Mouse (Mus musculus) adrenal gland, adult 2 months (tissue): Measurements from ENCODE around the gene Sdc3. TPM values are rescaled to one million over a fixed set of nuclear protein-coding genes. Genes with fewer than 3 reads are reported as not detected.
A peak's percentile ranks its signal among the peaks of the same experiment; 100 is the strongest.

ENCODE experiments used
- DNase-seq: peaks from one replicate; pipeline ENCODE4 v3.0.0; 2021
- long read RNA-seq: library from polyadenylated mRNA; stranded (forward); transcript quantifications from one replicate; pipeline ENCODE4 v2.0.0, GENCODE M21; 2021
- polyA plus RNA-seq: library from polyadenylated mRNA; depleted of rRNA; stranded (reverse); fragments of >200 nt; gene quantifications from 2 replicates; pipeline ENCODE4 v1.2.3, GENCODE M21; 2012; rRNA removed
- total RNA-seq, 2 experiments: library from RNA; stranded (reverse); gene quantifications; 2 replicates each; pipeline ENCODE4 v1.2.3; 2021

The Sdc3 gene
- total RNA-seq (100 to 1,000 TPM; 324 to 579 TPM), polyA plus RNA-seq (702 and 1,082 TPM in 2 replicates)
- long read RNA-seq, full-length matches to known transcripts = 119 of 263 reads
- long read RNA-seq, partial matches to known transcripts = 24 of 263 reads
- long read RNA-seq, other reads (novel, unspliced or antisense) = 120 of 263 reads

DNA sequence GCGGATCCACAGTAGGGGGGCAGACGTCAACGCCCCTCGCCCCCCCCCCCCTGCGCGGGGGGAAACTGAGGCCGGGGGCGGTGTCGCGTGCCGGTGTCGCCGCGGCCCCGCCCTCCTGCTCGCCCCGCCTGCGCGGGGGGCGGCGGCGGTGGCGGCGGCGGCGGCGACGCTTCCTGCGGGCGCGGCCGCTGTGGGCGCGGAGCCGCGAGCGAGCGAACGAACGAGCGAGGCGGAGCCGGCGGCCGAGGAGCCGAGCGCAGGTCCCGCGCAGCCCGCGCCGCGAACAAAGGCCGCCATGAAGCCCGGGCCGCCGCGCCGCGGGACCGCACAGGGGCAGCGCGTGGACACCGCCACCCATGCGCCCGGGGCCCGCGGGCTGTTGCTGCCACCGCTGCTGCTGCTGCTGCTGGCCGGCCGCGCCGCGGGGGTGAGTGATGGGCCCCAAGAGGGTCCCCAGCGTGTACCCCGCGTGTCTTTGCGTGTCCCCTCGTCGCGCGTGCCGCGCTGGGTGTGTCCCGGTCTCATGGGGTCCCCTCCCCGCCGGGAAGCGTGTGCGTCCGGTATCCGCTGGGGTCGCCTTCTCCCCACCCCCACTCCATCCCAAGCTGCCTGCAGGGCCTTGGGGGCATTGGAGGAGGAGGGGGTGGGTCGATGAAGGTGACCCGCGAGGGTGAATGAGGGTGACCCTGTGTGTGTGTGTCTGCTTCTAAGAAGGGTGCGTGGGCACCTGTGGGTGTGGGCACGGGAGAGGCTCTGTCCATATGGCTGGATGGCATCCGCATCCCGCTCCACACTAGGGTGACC lies at the start of gene Sdc3:
Gene Sdc3 (plus strand): TSS at position 162 of the 804 bp plus-strand sequence.
- DNase-seq = peak; percentile 67

DNA sequence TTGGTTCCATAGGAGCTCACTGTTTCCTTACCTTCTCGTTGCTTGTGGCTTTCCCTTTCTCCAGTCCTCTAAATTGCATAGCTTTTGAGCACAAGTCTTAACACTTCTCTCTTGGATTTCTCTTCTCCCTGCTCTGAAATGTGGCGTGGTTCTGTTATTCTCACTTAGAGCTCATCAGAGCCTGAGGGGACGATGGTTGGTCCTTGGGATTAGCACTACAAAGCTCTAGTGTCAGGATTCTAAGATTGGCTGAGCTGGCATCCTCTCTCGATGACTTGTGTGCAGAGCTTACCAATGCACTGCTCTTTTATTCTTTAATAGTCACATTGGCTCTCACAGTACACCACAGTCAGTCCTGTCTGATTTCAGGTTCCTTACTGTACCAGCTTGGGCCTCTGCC lies 48.3 kb upstream of the Sdc3 start:
- no peak for DNase-seq

DNA sequence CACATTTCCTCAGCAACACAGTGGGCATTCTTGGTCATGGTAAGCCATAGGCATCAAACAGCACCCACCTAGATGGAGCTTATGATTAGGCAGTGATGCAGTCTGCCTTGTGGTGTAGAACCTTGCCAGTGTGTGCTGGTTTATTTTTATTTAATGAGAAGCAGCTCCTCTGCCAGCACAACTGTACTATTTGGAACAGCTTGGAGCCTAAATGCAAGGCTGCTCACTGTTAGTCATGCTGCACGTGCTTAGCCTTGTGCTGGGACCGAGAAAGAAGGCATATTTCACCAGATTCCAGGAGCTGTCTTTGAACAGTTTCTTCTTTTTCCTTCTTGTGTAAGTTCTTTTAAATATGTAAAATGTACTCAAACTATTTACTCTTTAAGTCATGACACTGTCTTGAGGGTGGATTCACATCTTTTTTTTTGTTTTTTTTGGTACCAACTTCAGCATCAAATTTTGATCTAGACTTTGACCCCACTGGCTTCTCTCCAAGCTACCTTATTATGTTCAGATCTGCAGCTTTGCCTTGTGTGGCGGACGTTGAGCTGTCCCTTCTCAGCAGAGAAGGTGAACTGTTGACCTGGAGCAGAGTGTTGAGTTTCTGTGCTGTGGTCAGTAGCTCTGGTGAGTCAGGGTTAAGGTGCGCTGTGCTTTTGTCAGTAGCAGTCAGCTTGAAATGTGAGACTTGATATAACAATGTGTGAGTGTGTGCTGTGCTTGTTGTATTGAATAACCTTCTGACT lies 46.6 kb upstream of the Sdc3 start:
- DNase-seq = peak; percentile 83

DNA sequence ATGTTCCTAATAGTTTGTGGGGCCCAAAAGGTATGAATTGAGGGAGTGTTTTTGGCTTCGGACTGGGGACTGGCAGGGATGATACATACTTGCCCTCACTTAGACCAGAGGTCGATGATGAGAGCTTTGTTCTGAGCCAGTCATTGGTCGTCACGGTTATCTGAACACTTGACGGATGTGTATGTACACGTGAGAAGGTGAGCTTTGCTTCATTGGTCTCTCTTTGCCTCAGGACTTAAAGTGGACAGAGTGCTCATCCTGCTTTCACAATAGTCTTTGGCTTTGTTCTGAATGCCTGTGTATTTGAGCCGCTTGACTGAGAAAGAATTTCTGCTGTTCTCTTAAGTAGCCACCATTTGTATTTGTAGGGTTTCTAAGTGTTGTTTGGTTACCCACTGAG lies 42.8 kb upstream of the Sdc3 start:
- DNase-seq = no peak

DNA sequence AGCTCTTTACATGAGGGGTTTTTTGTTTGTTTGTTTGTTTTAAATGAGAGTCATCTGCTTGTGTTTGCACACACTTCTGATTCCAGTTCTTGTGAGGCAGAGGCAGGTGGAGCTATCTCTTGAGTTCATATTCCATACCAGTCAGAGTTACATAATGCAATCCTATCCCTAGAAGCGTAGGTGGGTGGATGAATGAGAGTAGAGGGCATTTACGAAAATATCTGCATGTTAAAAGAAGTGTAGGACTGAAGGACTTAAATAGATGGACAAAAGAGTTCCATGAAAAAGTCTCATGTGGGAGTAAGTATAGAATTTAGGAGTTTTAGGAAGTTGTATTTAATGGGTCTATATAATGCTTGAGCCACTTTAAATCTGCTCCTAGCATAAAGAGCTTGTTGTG lies 40.4 kb upstream of the Sdc3 start:
- no peak for DNase-seq

DNA sequence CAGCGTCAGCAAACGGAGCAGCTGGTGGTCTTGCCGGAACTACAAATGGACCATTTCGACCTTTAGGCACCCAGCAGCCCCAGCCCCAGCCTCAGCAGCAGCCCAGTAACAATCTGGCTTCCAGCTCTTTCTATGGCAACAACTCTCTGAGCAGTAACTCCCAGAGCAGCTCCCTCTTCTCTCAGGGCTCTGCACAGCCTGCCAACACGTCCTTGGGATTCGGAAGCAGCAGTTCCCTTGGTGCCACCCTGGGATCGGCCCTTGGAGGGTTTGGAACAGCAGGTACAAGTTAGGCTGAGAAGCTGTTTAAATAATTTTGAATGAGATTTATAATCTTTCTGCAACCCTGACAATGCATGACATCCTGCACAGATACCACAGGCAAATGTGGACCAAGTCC lies 39.7 kb upstream of the Sdc3 start:
- no peak for DNase-seq

DNA sequence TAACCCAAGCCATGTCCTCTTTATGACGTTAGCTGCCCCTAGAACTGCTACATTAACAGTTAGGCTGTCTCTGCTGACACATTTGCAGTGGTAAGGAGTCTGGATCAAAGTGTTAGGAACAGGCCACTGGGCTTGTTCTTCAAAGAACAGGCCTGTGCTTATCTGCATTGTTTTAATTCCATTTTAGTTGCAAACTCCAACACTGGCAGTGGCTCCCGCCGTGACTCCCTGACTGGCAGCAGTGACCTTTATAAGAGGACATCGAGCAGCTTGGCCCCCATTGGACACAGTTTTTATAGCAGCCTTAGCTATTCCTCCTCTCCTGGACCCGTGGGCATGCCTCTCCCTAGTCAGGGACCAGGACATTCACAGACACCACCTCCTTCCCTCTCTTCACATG lies 38.6 kb upstream of the Sdc3 start:
- DNase-seq = peak; percentile 53

DNA sequence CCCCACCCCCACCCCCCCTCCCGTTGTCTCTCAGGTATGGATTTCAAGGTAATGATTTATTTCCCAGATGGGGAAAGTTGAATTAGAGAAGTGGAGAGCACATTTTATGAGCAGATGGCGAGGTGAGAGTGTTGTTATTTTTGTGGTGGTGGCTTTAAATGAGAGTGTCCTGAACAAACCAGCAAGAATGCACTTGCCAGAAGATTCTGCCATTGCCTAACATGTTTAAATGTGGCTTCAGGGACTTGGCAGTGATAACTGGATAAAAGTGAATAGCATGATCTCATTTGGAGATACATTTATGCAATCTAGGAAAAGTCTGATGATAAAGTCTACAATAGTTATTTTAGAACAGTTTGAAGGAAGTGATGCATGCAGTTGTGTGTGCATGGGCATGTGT lies 37.6 kb upstream of the Sdc3 start:
- DNase-seq = no peak

DNA sequence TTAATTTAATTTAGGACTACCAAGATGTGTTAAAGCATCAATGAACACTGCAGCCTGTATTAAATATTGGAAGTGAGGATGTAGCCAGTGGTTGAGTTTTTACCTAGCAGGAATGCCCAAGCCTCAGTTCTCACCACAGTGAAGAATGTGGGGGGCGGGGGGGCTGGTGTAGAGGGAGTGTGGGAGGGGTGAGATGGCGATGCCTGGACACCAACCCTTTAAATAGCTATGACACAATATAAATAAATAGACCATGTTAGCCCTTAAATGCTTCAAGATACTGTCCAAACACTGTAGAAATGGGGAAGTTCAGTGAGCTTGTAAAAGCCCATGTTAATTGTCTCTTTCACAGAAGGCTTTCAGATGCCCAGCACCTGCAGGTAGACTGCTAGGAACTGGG lies 32.5 kb upstream of the Sdc3 start:
- DNase-seq = no peak

DNA sequence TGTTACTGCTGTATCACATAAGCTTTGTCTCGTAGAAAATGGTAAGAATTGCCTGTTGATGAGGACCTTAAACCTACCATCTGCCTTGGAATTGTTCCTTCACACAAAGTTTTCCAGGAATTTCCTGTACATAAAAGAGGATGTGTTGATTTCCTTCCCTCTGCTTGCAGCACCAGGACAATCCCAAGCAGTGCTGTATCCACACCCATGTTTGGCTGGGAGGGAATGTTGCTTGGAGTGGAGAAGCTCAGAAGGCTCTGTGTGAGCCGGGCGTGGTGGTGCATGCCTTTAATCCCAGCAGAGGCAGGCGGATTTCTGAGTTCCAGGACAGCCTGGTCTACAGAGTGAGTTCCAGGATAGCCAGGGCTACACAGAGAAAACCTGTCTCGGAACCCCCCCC lies 30.5 kb upstream of the Sdc3 start:
- DNase-seq = no peak

DNA sequence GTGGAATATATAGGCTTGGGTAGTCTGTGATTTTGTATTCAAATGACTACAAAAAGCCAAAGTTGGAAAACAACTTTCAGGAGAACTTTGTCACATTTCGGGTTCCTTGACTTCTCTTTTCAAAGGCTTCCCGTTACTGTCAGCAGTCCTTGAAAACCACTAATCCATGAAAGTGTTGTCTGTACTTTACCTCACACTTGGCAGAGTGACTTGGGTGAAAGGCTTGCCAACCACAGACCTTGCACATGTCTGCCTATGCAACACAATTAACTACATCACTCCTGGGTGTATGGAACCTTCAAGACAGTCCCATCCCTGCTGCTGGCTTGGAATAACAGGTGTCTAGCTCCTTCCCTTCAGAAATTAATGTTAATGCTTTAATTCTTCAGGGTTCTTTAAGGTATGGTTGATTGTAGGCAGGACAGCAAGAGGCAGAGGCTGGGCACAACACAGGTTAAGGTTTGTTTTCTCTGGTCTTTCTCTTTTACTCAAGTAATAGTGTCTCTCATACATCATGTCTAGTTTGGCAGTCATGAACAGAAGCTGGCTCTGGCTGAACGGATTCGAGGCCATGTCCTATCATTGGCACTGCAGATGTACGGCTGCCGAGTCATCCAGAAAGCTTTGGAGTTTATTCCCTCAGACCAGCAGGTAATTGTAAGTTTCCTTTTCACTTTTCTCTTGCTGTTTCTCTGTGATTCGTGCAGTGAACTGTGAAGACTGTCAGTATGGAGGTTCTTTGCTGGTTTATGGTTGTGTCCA lies 26.8 kb upstream of the Sdc3 start:
- peak; percentile 65 for DNase-seq

DNA sequence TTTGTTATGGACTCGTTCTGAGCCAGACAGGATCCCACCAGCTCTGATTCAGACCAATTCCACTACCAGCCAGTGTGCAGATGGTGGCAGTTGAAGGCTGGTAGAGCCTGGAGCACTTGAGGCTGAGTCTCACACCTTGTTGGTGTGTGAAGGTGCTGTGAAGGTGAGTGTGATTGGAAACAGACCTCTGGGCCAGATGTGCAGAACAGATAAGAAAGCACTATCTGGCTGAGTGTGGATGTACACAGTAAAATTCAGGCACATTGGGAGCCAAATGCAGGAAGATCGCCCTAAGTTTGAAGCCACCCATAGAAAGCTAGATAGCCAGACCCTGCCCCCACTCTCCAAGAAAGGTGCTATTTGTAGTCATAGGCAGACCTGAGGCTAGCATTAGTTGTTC lies 25.9 kb upstream of the Sdc3 start:
- DNase-seq = no peak

DNA sequence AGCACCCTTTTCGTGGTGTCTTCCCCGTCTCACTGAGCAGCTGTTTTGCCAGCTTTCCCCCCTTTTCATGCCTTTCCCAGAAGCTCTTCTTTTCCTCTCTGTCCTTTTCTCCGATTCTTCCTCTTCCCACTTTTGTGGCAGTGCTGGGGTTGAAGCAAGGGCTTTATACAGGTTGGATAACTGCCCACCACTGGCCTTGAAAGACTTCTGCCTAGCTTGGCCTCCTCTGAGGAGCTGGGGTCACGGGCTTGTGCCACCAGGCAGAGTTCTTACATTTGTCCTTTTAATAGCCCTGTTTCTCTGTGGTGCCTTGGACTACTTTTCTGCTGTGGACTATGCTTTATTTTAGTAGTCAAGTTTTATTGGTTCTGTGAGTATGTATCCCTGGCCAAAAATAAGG lies 25.4 kb upstream of the Sdc3 start:
- DNase-seq = peak; percentile 70

DNA sequence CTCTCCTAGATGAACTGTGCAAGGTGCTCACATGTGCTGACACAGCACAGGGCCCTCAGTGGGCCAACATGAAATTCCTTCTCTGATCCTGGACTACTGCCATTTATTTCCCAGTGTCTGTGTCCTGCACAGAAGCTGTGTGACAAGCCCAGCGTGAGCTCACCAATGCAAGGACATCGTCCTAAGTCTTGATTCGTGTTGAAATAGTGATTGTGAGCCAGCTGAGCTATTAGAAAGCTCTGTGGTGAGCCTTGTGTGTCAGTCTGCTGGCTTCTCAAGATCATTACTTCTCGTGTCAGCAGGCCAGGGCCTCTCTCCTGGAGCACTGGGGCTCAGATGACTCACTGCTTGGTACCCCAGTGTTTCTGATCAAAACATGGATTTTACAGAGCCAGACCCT lies 18.4 kb upstream of the Sdc3 start:
- peak; percentile 73 for DNase-seq

DNA sequence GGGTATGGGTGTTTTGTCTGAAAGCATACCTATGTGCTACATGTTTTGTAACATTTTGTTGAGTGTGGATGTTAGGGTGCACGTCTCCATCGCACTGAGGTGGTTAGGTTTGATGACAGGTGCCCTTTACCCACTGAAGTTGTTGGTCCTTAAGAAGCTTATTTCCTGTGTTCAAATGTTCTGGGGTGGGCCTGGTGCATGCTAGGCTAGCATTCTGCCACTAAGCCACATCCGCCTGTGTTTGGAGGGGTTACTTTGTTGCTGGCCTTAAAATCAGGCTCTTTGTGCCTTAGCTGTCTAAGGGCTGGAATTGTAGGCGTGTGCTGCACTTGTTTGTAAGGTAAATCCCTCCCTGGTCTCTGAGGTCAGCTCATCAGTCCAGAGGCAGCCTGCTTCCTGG lies 17.5 kb upstream of the Sdc3 start:
- DNase-seq = no peak

DNA sequence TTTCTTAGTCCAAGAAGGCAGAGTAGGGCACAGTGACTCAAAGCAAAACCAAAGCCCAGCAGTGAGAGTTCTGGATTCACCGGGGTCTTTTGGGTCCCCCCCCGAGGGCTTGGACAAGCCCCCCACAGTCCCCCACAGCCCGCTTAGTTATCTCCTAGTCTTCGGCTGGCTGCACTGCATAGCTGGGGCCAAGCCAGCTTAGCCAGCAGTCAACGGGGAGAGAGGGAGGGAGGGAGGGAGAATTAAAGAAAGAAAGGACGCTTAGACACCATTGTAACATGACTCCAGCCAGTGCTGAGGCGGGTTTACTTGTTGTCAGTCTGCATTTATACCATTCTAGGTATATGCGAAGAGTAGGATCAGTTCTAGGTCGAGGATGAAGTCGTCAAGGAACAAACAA lies 14.7 kb upstream of the Sdc3 start:
- no peak for DNase-seq

DNA sequence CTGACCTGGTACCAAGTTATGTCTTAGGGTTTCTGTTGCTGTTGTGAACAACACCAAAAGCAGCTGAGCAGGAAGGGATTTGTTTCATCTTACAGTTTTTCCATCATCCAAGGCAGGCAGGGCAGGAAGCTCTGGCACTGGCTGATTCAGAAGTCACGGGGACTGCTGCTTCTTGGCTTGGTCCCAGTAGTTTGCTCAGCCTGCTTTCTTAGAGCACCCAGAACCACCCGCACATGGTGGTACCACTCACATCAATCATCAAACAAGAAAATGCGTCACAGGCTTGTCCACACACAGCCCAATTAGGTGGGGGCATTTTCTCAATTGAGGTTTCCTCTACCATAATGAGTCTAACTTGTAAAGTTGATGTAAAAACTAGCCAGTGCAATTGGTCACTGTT lies 13.3 kb upstream of the Sdc3 start:
- peak; percentile 54 for DNase-seq

DNA sequence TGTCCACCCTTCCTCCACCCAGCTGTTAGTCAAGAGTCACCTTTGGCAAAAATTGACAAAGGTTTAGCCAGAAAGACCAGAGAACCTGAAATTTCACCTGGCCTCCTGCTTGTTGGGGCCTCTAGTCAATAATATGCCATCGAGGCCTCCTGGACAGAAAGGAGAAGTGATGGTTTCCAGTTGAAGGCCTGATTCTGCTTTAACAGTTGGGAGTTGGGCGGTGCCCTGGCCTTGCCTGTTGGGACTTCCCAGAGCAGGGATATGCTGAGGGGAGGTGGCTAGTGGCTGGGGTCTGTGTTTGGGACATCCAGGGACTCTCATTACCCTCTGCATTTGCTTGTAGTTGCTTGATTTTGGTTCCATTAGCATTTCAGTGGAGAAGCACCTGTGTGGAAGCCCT lies 9.8 kb upstream of the Sdc3 start:
- DNase-seq = no peak

DNA sequence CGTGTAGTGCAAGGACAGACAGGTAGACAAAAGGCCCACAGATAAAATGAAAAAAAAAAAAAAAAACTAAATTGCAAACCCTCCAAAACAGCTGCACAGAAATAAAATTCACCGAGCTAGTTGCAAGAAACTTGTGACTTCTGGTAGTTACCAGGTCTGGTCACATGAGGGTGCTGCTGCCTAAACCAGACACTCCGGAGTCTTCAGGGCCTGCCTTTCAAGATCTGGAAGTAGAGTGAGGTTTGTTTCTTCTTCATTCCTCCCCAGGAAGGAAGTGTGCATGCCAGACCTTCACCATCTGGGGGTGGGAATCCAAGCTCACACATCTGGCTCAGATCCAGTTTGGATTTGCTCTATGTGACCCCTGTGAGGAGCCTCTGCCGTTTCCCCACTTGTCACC lies 7.6 kb upstream of the Sdc3 start:
- no peak for DNase-seq

DNA sequence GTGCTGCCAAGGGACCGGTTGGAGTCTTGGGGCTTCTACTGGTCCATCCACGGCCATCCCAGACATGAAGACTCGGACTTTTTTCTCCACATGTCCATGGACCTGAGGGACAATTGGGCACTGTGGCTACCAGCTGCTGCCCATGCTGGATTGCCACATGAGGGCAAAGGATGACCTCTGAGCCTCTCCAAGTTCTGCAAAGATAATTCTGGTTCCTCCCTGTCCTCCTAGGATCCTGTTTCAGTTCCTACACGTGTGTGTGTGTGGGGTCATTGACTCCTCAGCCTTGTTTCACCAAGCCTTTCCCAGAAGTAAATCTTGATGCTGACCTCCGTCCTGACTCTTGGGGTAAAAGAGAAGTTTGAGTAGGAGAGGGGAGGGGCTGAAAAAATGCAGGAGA lies 4.8 kb upstream of the Sdc3 start:
- no peak for DNase-seq

DNA sequence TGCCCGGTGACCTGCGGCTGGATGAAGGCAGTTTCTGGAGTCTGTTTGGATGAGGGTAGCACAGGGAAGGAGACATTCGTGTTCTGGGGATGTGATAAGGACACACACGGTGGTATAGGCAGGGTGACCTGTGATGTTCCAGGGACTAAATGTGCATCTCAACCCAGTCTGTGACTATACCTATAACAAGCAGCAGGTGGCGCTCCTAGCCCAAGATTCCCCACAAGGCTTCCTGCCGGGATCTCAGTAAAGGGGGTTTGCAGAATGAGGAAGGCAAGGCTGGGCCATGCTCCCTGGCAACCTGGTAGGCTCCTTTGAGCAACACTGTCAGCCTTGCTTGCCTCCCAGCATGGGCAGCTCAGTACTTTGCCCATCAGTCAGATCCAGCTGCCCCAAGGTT lies 2.2 kb upstream of the Sdc3 start:
- peak; percentile 87 for DNase-seq

DNA sequence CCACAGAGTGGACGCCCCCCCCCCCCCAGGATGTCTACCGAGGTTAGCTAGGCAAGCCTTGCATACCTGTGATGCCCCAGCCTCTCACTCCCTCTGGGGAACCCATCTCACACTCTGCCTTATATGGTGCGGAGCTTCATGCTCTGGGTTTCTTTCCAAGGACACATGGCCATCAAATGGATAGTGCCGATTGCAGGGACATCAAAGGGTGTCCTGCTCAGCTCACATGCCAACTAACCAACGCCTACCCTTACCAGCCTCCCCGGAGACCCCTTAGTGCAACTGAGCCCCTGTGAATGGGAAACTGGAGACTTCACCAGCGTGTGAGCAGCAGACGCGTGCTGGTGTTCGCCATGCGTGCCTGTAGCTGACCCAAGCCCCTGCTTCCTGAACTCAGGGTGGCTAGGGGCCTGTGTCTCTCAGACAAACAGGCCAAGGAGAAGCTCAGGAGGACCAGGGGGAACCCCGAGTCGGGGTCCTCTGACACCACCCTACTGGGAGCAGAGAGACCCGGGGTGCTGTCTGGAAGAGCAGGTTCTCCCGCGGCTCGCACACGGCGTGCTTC lies 444 bp upstream of the Sdc3 start:
- peak; percentile 57 for DNase-seq

DNA sequence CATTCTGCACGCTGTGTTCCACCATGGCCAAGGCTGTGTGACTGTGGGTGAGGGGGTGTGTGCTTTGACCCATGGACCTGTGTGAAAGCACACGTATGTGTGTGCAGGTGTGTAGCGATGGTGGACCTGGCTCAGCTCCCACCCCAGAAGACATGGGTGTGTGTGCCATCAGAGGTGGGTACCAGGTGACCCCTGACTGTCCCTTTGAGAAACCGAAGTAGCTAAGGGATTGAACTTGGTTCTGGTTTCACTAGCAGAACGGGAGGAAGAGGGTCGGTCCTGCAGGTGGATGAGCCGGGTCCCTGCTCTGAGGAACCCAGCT lies 804 bp downstream of the Sdc3 start:
- no peak for DNase-seq
